Mouse (Mus musculus) midbrain, embryonic 15.5 days (tissue): ENCODE measurements around the gene Setd7. TPM values are rescaled to one million over a fixed set of nuclear protein-coding genes. Genes with fewer than 3 reads are reported as not detected.
"Not testable (repeated sequence)": the region's sequence is repeated elsewhere in the genome, so short reads cannot be mapped to it uniquely, and the experiment has no call there.

ENCODE experiments used
- ATAC-seq: fragments of 200-750 bp; cut with Nextera tagmentation; replicated peaks from 2 replicates; pipeline ENCODE4 v1.8.0; 2017; ENCODE audit warnings: moderate TSS enrichment
- H3K27ac ChIP-seq: fragments of 300-500 bp; sonication (generic); 2 replicates; pipeline ENCODE4 v1.5.1; 2015; ENCODE audit warnings: mild to moderate bottlenecking, inconsistent platforms
- H3K27me3 ChIP-seq: fragments of 300-500 bp; sonication (generic); replicated peaks from 2 replicates; pipeline ENCODE4 v1.6.1; 2015; ENCODE audit warnings: inconsistent platforms
- H3K36me3 ChIP-seq: fragments of 300-500 bp; sonication (generic); replicated peaks from 2 replicates; pipeline ENCODE4 v1.6.1; 2015; ENCODE audit warnings: inconsistent platforms
- H3K4me1 ChIP-seq: fragments of 300-500 bp; sonication (generic); 2 replicates; pipeline ENCODE4 v1.6.1; 2015; ENCODE audit warnings: inconsistent platforms
- H3K4me2 ChIP-seq: fragments of 300-500 bp; sonication (generic); 2 replicates; pipeline ENCODE4 v1.6.1; 2015; ENCODE audit warnings: inconsistent platforms, mild to moderate bottlenecking, moderate library complexity
- H3K4me3 ChIP-seq: fragments of 300-500 bp; sonication (generic); 2 replicates; pipeline ENCODE4 v1.5.1; 2015; ENCODE audit warnings: mild to moderate bottlenecking, inconsistent platforms
- H3K9ac ChIP-seq: fragments of 300-500 bp; sonication (generic); 2 replicates; pipeline ENCODE4 v1.6.1; 2015; ENCODE audit warnings: mild to moderate bottlenecking, inconsistent platforms
- H3K9me3 ChIP-seq: fragments of 300-500 bp; sonication (generic); 2 replicates; pipeline ENCODE4 v1.6.1; 2016; ENCODE audit warnings: inconsistent platforms
- WGBS: fragments of 180-500 bp; shearing (Covaris S2); methylation state at CpG from one replicate; pipeline ENCODE4 v1.1.7; 2015; ENCODE audit warnings: mixed read lengths; 5-methylcytosine and 5-hydroxymethylcytosine counted together
- polyA plus RNA-seq: library from polyadenylated mRNA; unstranded; fragments of >200 nt; fragmentation: Nextera tagmentation; extraction: Ambion mirVana; gene quantifications from 2 replicates; pipeline ENCODE4 v1.2.1, GENCODE M21; 2015

The Setd7 gene
- polyA plus RNA-seq, 1 experiment from 2014 or later, result 3.7 TPM

- 0 out of 2 replicates have a peak overlapping the region, but pooled peaks have one; percentile 21 for H3K4me2 ChIP-seq
- 0 out of 2 replicates have a peak overlapping the region, but pooled peaks have one; percentile 22 for H3K27ac ChIP-seq
- 25% methylated on average over 18 of the region's 18 CpGs for WGBS
Observed at GRCm38 (mm10) chr3:51583574-51584391, 23.1 kb upstream of the Setd7 start.

GRCm38 (mm10) chr3:51579243-51579642 lies 18.6 kb upstream of the Setd7 start:
- not testable (repeated sequence) for H3K27me3 ChIP-seq, H3K9ac ChIP-seq, H3K27ac ChIP-seq, ATAC-seq, H3K9me3 ChIP-seq, H3K4me2 ChIP-seq, H3K4me3 ChIP-seq, H3K4me1 ChIP-seq, H3K36me3 ChIP-seq
- 87% methylated on average over 4 of the region's 4 CpGs for WGBS

More at GRCm38 (mm10) chr3:51583574-51584391, 23.1 kb upstream of the Setd7 start:
- Histone ChIP-seq H3K9ac (no peak overlapping the region), H3K4me3 (no peak overlapping the region), H3K36me3 (no peaks in the 10 kb centered on the region), H3K9me3 (no peaks in the 10 kb centered on the region), H3K27me3 (no peaks in the 10 kb centered on the region), H3K4me1 (peaks cover 3% of the 10 kb centered on the region; the same call in 1 of the 2 replicates)
- ATAC-seq, result peak; percentile 83

DNA sequence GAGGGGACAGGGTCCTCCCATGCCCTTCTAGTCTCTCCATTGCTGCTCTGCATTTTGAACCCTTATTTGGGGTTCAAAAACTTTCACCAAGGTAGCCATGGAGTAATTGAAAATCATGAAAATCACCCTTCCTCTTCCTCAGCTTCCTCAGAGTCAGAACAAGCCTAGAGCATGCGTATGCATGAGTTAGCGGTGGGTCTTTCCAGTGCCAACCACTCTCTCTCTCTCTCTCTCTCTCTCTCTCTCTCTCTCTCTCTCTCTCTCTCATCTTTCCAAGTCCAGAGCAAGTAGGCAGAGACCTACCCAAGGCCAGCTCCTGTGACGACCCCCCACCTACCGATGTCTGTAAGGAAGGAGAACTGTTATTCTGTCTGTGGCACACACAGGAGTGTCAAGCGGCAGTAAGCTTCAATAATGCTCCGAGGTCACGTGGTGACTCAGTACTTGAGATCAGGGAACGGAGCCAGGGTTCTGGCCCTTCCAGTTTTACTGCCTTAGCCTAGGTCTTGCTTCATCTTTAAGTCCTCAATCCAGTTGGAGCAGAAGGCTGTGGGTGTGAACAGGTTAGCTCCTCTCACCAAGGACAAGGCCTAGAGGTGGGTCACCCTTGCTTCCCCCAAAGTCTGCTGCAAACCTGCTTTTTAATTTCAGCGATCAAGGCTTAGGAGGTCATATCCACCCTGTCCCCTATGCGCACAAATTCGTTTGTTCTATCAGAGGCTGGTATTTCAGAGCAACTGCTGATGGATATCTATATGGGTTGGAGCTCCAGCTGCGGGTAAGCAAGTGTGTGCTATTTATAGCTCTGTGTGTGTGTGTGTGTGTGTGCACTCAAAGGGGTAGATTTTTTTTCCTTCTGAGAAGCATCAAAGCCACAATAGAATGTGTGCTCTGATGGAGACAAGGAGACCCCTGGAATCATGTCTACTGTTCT lies 17.4 kb upstream of the Setd7 start:
- 87% methylated on average over 12 of the region's 12 CpGs for WGBS
- Histone ChIP-seq H3K4me1 (peaks cover 6% of the 10 kb centered on the region), H3K36me3 (no peaks in the 10 kb centered on the region), H3K9me3 (no peaks in the 10 kb centered on the region), H3K9ac (no peak overlapping the region), H3K4me3 (no peak overlapping the region), H3K27ac (no peak overlapping the region), H3K27me3 (no peaks in the 10 kb centered on the region), H3K4me2 (no peak overlapping the region)
- no peak for ATAC-seq

GRCm38 (mm10) chr3:51577359-51577758 lies 16.7 kb upstream of the Setd7 start:
- no peak for ATAC-seq
- no peak overlapping the region for H3K9ac ChIP-seq
- WGBS, result 38% methylated on average over 11 of the region's 11 CpGs
- no peaks in the 10 kb centered on the region for H3K27me3 ChIP-seq
- H3K36me3 ChIP-seq, result no peaks in the 10 kb centered on the region
- no peak overlapping the region for H3K4me2 ChIP-seq
- no peak overlapping the region for H3K27ac ChIP-seq
- no peak overlapping the region for H3K4me3 ChIP-seq
- H3K9me3 ChIP-seq, result no peaks in the 10 kb centered on the region
- H3K4me1 ChIP-seq, result peaks cover 6% of the 10 kb centered on the region

DNA sequence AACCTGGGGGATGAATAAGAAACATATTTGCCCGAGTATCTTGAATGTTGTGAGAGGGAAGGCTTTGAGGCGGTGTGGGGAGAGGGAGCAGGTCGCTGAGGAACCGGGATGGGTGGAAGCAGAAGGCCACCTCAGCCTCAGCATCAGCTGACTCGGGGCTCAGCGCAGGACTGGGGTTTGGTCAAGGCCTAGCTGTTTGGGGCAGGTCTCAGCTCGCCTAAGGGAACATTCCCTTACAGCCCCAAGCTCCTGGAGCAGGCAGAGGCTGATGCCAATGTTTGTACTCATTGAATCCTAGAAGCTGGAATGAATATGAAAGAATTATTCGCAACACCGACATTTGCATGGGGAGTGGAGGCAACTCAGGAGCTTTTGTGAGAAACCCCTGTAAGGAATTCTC lies 13.2 kb upstream of the Setd7 start:
- no peak for ATAC-seq
- Histone ChIP-seq H3K4me1 (peaks cover 6% of the 10 kb centered on the region), H3K4me3 (no peak overlapping the region), H3K9me3 (no peaks in the 10 kb centered on the region), H3K36me3 (no peaks in the 10 kb centered on the region), H3K27me3 (no peaks in the 10 kb centered on the region), H3K4me2 (no peak overlapping the region), H3K27ac (no peak overlapping the region), H3K9ac (no peak overlapping the region)
- 74% methylated on average over 9 of the region's 9 CpGs for WGBS

GRCm38 (mm10) chr3:51570200-51570599 lies 9.5 kb upstream of the Setd7 start:
- H3K4me3 ChIP-seq, result no peak overlapping the region
- no peaks in the 10 kb centered on the region for H3K27me3 ChIP-seq
- WGBS, result 92% methylated on average over 4 of the region's 4 CpGs
- no peak for ATAC-seq
- H3K9ac ChIP-seq, result no peak overlapping the region
- H3K9me3 ChIP-seq, result no peaks in the 10 kb centered on the region
- H3K4me1 ChIP-seq, result no peaks in the 10 kb centered on the region
- H3K27ac ChIP-seq, result no peak overlapping the region
- H3K4me2 ChIP-seq, result no peak overlapping the region
- no peaks in the 10 kb centered on the region for H3K36me3 ChIP-seq

GRCm38 (mm10) chr3:51561993-51562385 lies 1.3 kb upstream of the Setd7 start:
- H3K9ac ChIP-seq, result no peak overlapping the region

DNA sequence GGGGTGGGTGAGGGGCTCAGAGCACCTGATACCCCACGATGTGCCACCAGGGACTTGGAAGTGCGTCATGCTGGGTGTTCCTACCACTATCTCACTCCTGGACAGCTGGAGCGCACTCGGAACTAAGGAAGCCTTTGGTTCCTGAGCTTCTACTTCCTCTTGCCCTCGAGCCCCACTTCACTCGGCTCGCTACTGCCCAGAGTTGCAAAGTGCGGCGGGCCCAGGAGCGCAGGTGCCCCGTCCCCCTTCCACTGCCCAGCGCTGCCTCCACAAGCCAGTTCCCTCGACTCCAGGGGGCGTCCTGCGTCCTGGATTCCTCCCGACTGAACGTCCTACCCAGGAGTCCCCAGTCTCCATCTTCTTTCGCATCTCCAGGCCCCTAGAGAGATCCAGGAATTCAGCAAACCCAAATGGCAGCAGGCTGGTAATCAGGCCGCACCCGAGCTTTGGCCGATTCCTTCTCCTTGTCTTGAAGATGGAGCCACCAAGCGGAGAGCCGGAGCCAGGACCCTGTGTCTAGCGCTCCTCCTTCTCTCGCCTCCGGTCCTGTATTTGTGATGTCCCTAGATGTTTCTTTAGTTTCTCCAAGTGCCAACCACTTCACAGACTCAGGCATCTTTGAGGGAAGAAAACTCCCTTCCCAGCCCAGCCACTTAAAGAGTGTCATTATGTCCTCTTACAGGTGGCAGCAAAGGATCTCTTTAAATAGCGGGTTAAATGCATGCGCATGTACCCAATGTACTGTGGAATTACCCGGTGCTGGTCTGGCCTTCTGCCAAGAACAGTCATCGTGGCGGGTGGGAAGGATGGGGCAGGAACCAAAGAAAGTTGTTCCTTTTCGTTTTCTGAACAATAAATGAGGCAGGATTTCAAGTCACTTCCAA lies 672 bp upstream of the Setd7 start:
- H3K36me3 ChIP-seq, result no peaks in the 10 kb centered on the region
- H3K4me3 ChIP-seq, result peak overlapping the region; percentile 96
- peak overlapping the region; percentile 98 for H3K9ac ChIP-seq
- H3K4me1 ChIP-seq, result peaks cover 29% of the 10 kb centered on the region
- H3K27ac ChIP-seq, result peak overlapping the region; percentile 95
- peak overlapping the region; percentile 94 for H3K4me2 ChIP-seq
- peak; percentile 56 for ATAC-seq
- no peaks in the 10 kb centered on the region for H3K9me3 ChIP-seq
- no peaks in the 10 kb centered on the region for H3K27me3 ChIP-seq
- WGBS, result under 1% methylated on average over 32 of the region's 32 CpGs

More at GRCm38 (mm10) chr3:51561993-51562385, 1.3 kb upstream of the Setd7 start:
- Histone ChIP-seq H3K4me2 (peak overlapping the region; percentile 94), H3K27me3 (no peaks in the 10 kb centered on the region), H3K9me3 (no peaks in the 10 kb centered on the region), H3K36me3 (no peaks in the 10 kb centered on the region), H3K27ac (no peak overlapping the region), H3K4me1 (peaks cover 29% of the 10 kb centered on the region), H3K4me3 (peak overlapping the region; percentile 96)
- WGBS, result 77% methylated on average over 6 of the region's 6 CpGs
- no peak for ATAC-seq

- peak overlapping the region; percentile 96 for H3K4me3 ChIP-seq
- no peaks in the 10 kb centered on the region for H3K9me3 ChIP-seq
- peak overlapping the region; percentile 98 for H3K9ac ChIP-seq
- H3K4me2 ChIP-seq, result peak overlapping the region; percentile 94
- peak overlapping the region; percentile 95 for H3K27ac ChIP-seq
- peak; percentile 79 for ATAC-seq
- WGBS, result under 1% methylated on average over 60 of the region's 80 CpGs
- H3K4me1 ChIP-seq, result peaks cover 32% of the 10 kb centered on the region
- no peaks in the 10 kb centered on the region for H3K36me3 ChIP-seq
- no peaks in the 10 kb centered on the region for H3K27me3 ChIP-seq
Observed at GRCm38 (mm10) chr3:51559594-51560450, 857 bp downstream of the Setd7 start.

GRCm38 (mm10) chr3:51555583-51555982 lies 5.1 kb downstream of the Setd7 start:
- Histone ChIP-seq H3K9ac (no peak overlapping the region), H3K4me3 (no peak overlapping the region), H3K4me1 (peaks cover 41% of the 10 kb centered on the region), H3K4me2 (no peak overlapping the region), H3K27ac (no peak overlapping the region), H3K9me3 (no peaks in the 10 kb centered on the region), H3K36me3 (no peaks in the 10 kb centered on the region), H3K27me3 (no peaks in the 10 kb centered on the region)
- 66% methylated on average over 8 of the region's 8 CpGs for WGBS
- no peak for ATAC-seq

- H3K9ac ChIP-seq, result no peak overlapping the region
- no peak overlapping the region for H3K27ac ChIP-seq
- H3K36me3 ChIP-seq, result no peaks in the 10 kb centered on the region
- WGBS, result 83% methylated on average over 4 of the region's 4 CpGs
- peaks cover 41% of the 10 kb centered on the region for H3K4me1 ChIP-seq
- no peaks in the 10 kb centered on the region for H3K27me3 ChIP-seq
- no peak overlapping the region for H3K4me2 ChIP-seq
- no peak for ATAC-seq
- H3K4me3 ChIP-seq, result no peak overlapping the region
- no peaks in the 10 kb centered on the region for H3K9me3 ChIP-seq
Observed at GRCm38 (mm10) chr3:51554836-51555235, 5.8 kb downstream of the Setd7 start.
